Mouse (Mus musculus) MEL (cell line): ENCODE measurements around the gene Cand2.

ENCODE experiments used
- CHD2 ChIP-seq: IDR thresholded peaks from 2 replicates; pipeline ENCODE4 v1.6.1; 2011; ENCODE audit warnings: low read length, improper control_type of control experiment
- CTCF ChIP-seq, 3 experiments: IDR thresholded peaks in 2 of 3; conservative IDR thresholded peaks in 1 of 3; 2 replicates each; pipeline ENCODE4 v1.5.1; 2011 to 2012; ENCODE audit warnings: low read length in 3 of 3, low read depth in 2 of 3, mild to moderate bottlenecking in 2 of 3, improper control_type of control experiment in 1 of 3, inconsistent platforms in 1 of 3, mixed read lengths in 1 of 3, moderate library complexity in 1 of 3; ENCODE audit not compliant: control insufficient read depth in 1 of 3, insufficient read depth in 1 of 3, poor library complexity in 1 of 3, severe bottlenecking in 1 of 3
- EP300 ChIP-seq, 2 experiments: IDR thresholded peaks; 2 replicates each; pipeline ENCODE4 v1.6.1; 2011; ENCODE audit warnings: improper control_type of control experiment in 2 of 2, low read length in 2 of 2, low read depth in 1 of 2, mild to moderate bottlenecking in 1 of 2
- GABPA ChIP-seq: IDR thresholded peaks from 2 replicates; pipeline ENCODE4 v1.6.1; 2012; ENCODE audit warnings: low read depth, mild to moderate bottlenecking, inconsistent platforms, low read length, improper control_type of control experiment, moderate library complexity
- GATA1 ChIP-seq: IDR thresholded peaks from 2 replicates; pipeline ENCODE4 v1.6.1; 2011; ENCODE audit warnings: low read depth, low read length, improper control_type of control experiment
- MAFK ChIP-seq: IDR thresholded peaks from 2 replicates; pipeline ENCODE4 v1.6.1; 2011; ENCODE audit warnings: low read depth, mild to moderate bottlenecking, low read length, improper control_type of control experiment, borderline replicate concordance
- MYB ChIP-seq: IDR thresholded peaks from 2 replicates; pipeline ENCODE4 v1.6.1; 2011; ENCODE audit warnings: mild to moderate bottlenecking, low read depth, low read length, improper control_type of control experiment
- NELFE ChIP-seq: IDR thresholded peaks from 2 replicates; pipeline ENCODE4 v1.6.1; 2011; ENCODE audit warnings: low read depth, low read length, improper control_type of control experiment
- POLR2A ChIP-seq, 2 experiments: IDR thresholded peaks; 2 replicates each; pipeline ENCODE4 v1.6.1; 2011 to 2012; ENCODE audit warnings: low read length in 2 of 2, mild to moderate bottlenecking in 2 of 2, control low read depth in 1 of 2, improper control_type of control experiment in 1 of 2, low read depth in 1 of 2, moderate library complexity in 1 of 2; ENCODE audit not compliant: control insufficient read depth in 1 of 2, insufficient read depth in 1 of 2, poor library complexity in 1 of 2
- SIN3A ChIP-seq: IDR thresholded peaks from 2 replicates; pipeline ENCODE4 v1.6.1; 2012; ENCODE audit warnings: low read length, improper control_type of control experiment, inconsistent platforms
- TBP ChIP-seq: IDR thresholded peaks from 2 replicates; pipeline ENCODE4 v1.8.0; 2011; ENCODE audit warnings: low read depth, low read length, improper control_type of control experiment
- USF1 ChIP-seq: IDR thresholded peaks from 2 replicates; pipeline ENCODE4 v1.6.1; 2014; ENCODE audit warnings: low read depth, mild to moderate bottlenecking, inconsistent platforms, low read length, improper control_type of control experiment, moderate library complexity
- ZNF384 ChIP-seq: IDR thresholded peaks from 2 replicates; pipeline ENCODE4 v1.6.1; 2012; ENCODE audit warnings: low read depth, mild to moderate bottlenecking, inconsistent platforms, low read length, improper control_type of control experiment

DNA sequence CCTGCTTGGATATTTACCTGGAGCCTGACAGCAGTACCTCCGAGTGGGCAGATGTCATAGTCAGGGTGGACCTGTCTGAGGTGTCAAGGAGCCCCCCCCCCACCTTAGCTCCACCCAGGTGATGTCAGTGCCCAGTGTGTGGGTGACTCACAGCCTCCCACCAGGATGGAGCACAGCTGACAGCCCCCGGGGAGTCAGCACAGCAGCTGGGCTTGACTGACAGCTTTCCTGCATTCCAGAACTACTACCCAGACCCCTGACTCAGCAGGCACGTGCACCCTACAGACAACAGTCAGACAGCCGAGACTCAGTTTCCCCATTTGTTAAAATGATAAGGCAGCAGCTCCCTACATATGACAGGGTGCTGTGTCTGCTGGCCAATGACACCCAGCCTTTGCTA lies 13.4 kb upstream of the Cand2 start:
- no peak for TF ChIP-seq EP300 (IDR thresholded peaks at IDR 0.05; ENCODE audit: low read depth in 1 of 2, low read length in 2 of 2)
- no peak for TF ChIP-seq POLR2A (IDR thresholded peaks at IDR 0.05; ENCODE audit: control insufficient read depth in 1 of 2, insufficient read depth in 1 of 2, low read depth in 1 of 2, low read length in 2 of 2, poor library complexity in 1 of 2)
- TF ChIP-seq CTCF (IDR thresholded peaks at IDR 0.05 in 2 of 3, conservative IDR thresholded peaks at IDR 0.05 in 1 of 3; ENCODE audit: control insufficient read depth in 1 of 3, insufficient read depth in 1 of 3, low read depth in 2 of 3, low read length in 3 of 3, poor library complexity in 1 of 3, severe bottlenecking in 1 of 3): no peak
- no peak for TF ChIP-seq CHD2
- TF ChIP-seq USF1: no peak
- TF ChIP-seq GABPA: no peak
- no peak for TF ChIP-seq GATA1
- no peak for TF ChIP-seq SIN3A
- TF ChIP-seq TBP: no peak
- no peak for TF ChIP-seq NELFE
- TF ChIP-seq ZNF384: no peak
- TF ChIP-seq MAFK: no peak
- no peak for TF ChIP-seq MYB
